Comparison of ENCODE assay signal across 10 mouse cellular contexts in the genomic region with DNA sequence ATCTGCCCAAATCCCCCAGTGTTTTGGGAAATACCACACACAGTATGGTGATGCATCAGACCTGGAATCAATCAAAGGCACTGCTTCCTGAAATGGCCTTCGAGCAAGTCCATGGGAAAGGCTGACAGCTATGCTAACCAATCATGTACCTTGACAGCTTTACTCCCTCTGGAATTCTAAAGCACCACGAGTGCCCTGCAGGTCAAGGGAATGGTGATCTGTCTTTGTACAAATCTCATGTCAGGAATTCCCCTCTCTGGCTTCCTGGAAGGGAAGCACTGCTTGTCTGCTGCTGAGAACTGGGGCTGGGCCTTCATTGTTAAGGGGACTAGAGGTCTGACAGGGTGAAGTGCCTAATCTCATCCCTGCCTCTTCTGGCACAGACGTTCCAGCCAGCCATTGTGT. TPM values are rescaled to one million over a fixed set of nuclear protein-coding genes. Genes with fewer than 3 reads are reported as not detected.
DNase-seq lines count a peak whose midpoint lies in the region; ATAC-seq and TF ChIP-seq lines count a peak whose summit lies in the region.
"Had no signal": no experiment of that assay in that cellular context is flagged by ENCODE, and none has a peak within 500 bp of the region (broad histone marks: within the 10 kb centered on the region; RNA-seq: fewer than 3 reads in every experiment).

No protein-coding gene starts in this region.

- TF ChIP-seq CTCF in liver, adult 2 months (IDR thresholded peaks at IDR 0.05; ENCODE audit: low read depth, low read length): no peak

- no peaks in the 10 kb centered on the region for H3K27me3 ChIP-seq in liver, adult 2 months (ENCODE audit: control insufficient read depth, insufficient read depth, low read length)
- H3K27me3 ChIP-seq in heart, embryonic 16.5 days (ENCODE audit: control insufficient read depth, insufficient read depth, low read length): no peaks in the 10 kb centered on the region
- no peaks in the 10 kb centered on the region for H3K27me3 ChIP-seq in neural tube, embryonic 11.5 days (ENCODE audit: control insufficient read depth, insufficient read depth, low read length)
- no peaks in the 10 kb centered on the region for H3K27me3 ChIP-seq in forebrain, embryonic 14.5 days (replicated peaks; ENCODE audit: control insufficient read depth, insufficient read depth, low read length)

- H3K36me3 ChIP-seq in liver, adult 2 months (ENCODE audit: control insufficient read depth, insufficient read depth, low read length): peaks cover 16% of the 10 kb centered on the region; the same call in 1 of the 2 replicates
- H3K36me3 ChIP-seq in heart, embryonic 16.5 days (ENCODE audit: control insufficient read depth, insufficient read depth): no peaks in the 10 kb centered on the region
- H3K36me3 ChIP-seq in neural tube, embryonic 11.5 days (ENCODE audit: control insufficient read depth, insufficient read depth, low read length): no peaks in the 10 kb centered on the region
- H3K36me3 ChIP-seq in forebrain, embryonic 14.5 days (ENCODE audit: control insufficient read depth, insufficient read depth, low read length): no peaks in the 10 kb centered on the region

- peak overlapping the region; percentile 67 for H3K27ac ChIP-seq in liver, adult 2 months (replicated peaks; ENCODE audit: insufficient read depth, low read depth, low read length)
- H3K27ac ChIP-seq in heart, embryonic 16.5 days (ENCODE audit: low read length): peak overlapping the region; percentile 9; the same call in 1 of the 2 replicates
- H3K27ac ChIP-seq in neural tube, embryonic 11.5 days (ENCODE audit: low read depth, low read length): no peak overlapping the region
- no peak overlapping the region for H3K27ac ChIP-seq in forebrain, embryonic 14.5 days (ENCODE audit: low read depth, low read length)

- H3K4me1 ChIP-seq in liver, adult 2 months (ENCODE audit: control insufficient read depth, insufficient read depth, low read length): peaks cover 16% of the 10 kb centered on the region
- H3K4me1 ChIP-seq in heart, embryonic 16.5 days (ENCODE audit: control insufficient read depth, insufficient read depth, low read length): peaks cover 20% of the 10 kb centered on the region
- H3K4me1 ChIP-seq in neural tube, embryonic 11.5 days (ENCODE audit: control insufficient read depth, insufficient read depth, low read length): no peaks in the 10 kb centered on the region
- no peaks in the 10 kb centered on the region for H3K4me1 ChIP-seq in forebrain, embryonic 14.5 days (ENCODE audit: control insufficient read depth, insufficient read depth, low read length)

- no peak overlapping the region for H3K4me3 ChIP-seq in liver, adult 2 months (ENCODE audit: insufficient read depth, low read depth, low read length)
- H3K4me3 ChIP-seq in heart, embryonic 16.5 days (ENCODE audit: low read length): no peak overlapping the region
- no peak overlapping the region for H3K4me3 ChIP-seq in neural tube, embryonic 11.5 days (ENCODE audit: low read depth, low read length)
- no peak overlapping the region for H3K4me3 ChIP-seq in forebrain, embryonic 14.5 days (ENCODE audit: low read depth, low read length)

- H3K79me2 ChIP-seq in liver, adult 2 months (ENCODE audit: control insufficient read depth, insufficient read depth, low read length): peaks cover 27% of the 10 kb centered on the region; the same call in 1 of the 2 replicates

- no peak overlapping the region for H3K9ac ChIP-seq in liver, adult 2 months (ENCODE audit: low read depth, low read length)
- no peak overlapping the region for H3K9ac ChIP-seq in heart, embryonic 16.5 days (ENCODE audit: low read length)
- H3K9ac ChIP-seq in neural tube, embryonic 11.5 days (ENCODE audit: low read length): no peak overlapping the region
- no peak overlapping the region for H3K9ac ChIP-seq in forebrain, embryonic 14.5 days (ENCODE audit: low read length)

- DNase-seq in adrenal gland, adult (ENCODE audit: inconsistent age in 2 of 2, low spot score in 1 of 2): peak; percentile 57 to 89
- no peak for DNase-seq in adrenal gland, postnatal 4 days (ENCODE audit: low spot score in 2 of 2)
- peak; percentile 51 for DNase-seq in liver, adult 2 months (ENCODE audit: extremely low read depth, low read depth, low spot score)
- no peak for DNase-seq in liver
- peak; percentile 51 for DNase-seq in neural tube, embryonic 11.5 days (ENCODE audit: low spot score)
- DNase-seq in forebrain, embryonic 14.5 days (ENCODE audit: low spot score): no peak
- DNase-seq: cerebellum, postnatal 25 days; lung, postnatal 10 days had no signal

- 18% methylated on average over 3 of the region's 3 CpGs for WGBS in liver, adult 2 months
- 15% methylated on average over 3 of the region's 3 CpGs for WGBS in heart, embryonic 16.5 days
- WGBS in neural tube, embryonic 11.5 days: 4% methylated on average over 3 of the region's 3 CpGs
- 35% methylated on average over 3 of the region's 3 CpGs for WGBS in forebrain, embryonic 14.5 days

- H3K4me2 ChIP-seq in heart, embryonic 16.5 days (ENCODE audit: low read depth, low read length): no peak overlapping the region
- H3K4me2 ChIP-seq in neural tube, embryonic 11.5 days (ENCODE audit: low read depth): no peak overlapping the region
- no peak overlapping the region for H3K4me2 ChIP-seq in forebrain, embryonic 14.5 days (ENCODE audit: low read length)

- TF ChIP-seq POLR2A in liver, adult 2 months (IDR thresholded peaks at IDR 0.05; ENCODE audit: extremely low read depth, insufficient read depth, low read length): no peak

- H3K9me3 ChIP-seq in heart, embryonic 16.5 days (replicated peaks; ENCODE audit: control insufficient read depth, low read length): no peaks in the 10 kb centered on the region
- no peaks in the 10 kb centered on the region for H3K9me3 ChIP-seq in neural tube, embryonic 11.5 days (ENCODE audit: control insufficient read depth, low read length)
- no peaks in the 10 kb centered on the region for H3K9me3 ChIP-seq in forebrain, embryonic 14.5 days (replicated peaks; ENCODE audit: control insufficient read depth, low read length)

- ATAC-seq in heart, embryonic 16.5 days (replicated peaks; ENCODE audit: extremely low read depth, insufficient read depth, low FRiP score): peak; percentile 73
- ATAC-seq in neural tube, embryonic 11.5 days (ENCODE audit: insufficient read depth, low FRiP score, low TSS enrichment): peak; percentile 50
- ATAC-seq in activated CD4-positive, CD25-positive, alpha-beta regulatory T cell, adult 4 months: no peak
- no peak for ATAC-seq in forebrain, embryonic 14.5 days

RNA-seq across cellular contexts. Expression of a gene that starts 17.3 kb away (rescaled TPM):
- total RNA-seq in adrenal gland, postnatal 4 days (2021): 10 to 100 TPM; 63.2 to 67.2 TPM
- total RNA-seq in liver, adult 2 months (2014; rRNA removed): 161 and 171 TPM in 2 replicates
- 45.4 and 53.7 TPM in 2 replicates for polyA plus RNA-seq in liver, adult 2 months (2012; rRNA removed)
- polyA plus RNA-seq in heart, embryonic 16.5 days (2015; fragmentation: Nextera tagmentation; extraction: Ambion mirVana): 4.6 and 5.8 TPM in 2 replicates
- 2.3 and 2.8 TPM in 2 replicates for polyA plus RNA-seq in neural tube, embryonic 11.5 days (2014; fragmentation: Nextera tagmentation; extraction: Ambion mirVana)
- polyA plus RNA-seq in activated CD4-positive, CD25-positive, alpha-beta regulatory T cell, adult 4 months (2017; shearing (Covaris generic)): 10 to 100 TPM; 16.9 to 17.2 TPM
- 2.0 and 2.5 TPM in 2 replicates for polyA plus RNA-seq in forebrain, embryonic 14.5 days (2014; fragmentation: Nextera tagmentation; extraction: Ambion mirVana)

Comparison
In these comparisons a context has a peak if more than half of its experiments do, and no peak if none do; other contexts are left out.
1. DNase-seq: peak in adrenal gland, adult (2 of 2), liver, adult 2 months (single experiment) and neural tube, embryonic 11.5 days (single experiment); none in adrenal gland, postnatal 4 days (0 of 2), liver (single experiment) and forebrain, embryonic 14.5 days (single experiment).
2. H3K27ac ChIP-seq: peak in liver, adult 2 months (single experiment) and heart, embryonic 16.5 days (single experiment); none in neural tube, embryonic 11.5 days (single experiment) and forebrain, embryonic 14.5 days (single experiment).
3. ATAC-seq: peak in heart, embryonic 16.5 days (single experiment) and neural tube, embryonic 11.5 days (single experiment); none in activated CD4-positive, CD25-positive, alpha-beta regulatory T cell, adult 4 months (single experiment) and forebrain, embryonic 14.5 days (single experiment).